Mouse (Mus musculus): ENCODE results near the gene Olfr839-ps1. TPM values are rescaled to one million over a fixed set of nuclear protein-coding genes. Genes with fewer than 3 reads are reported as not detected.

Olfr839-ps1 gene
- polyA plus RNA-seq (2012; rRNA removed), result not detected in 2 replicates

DNA sequence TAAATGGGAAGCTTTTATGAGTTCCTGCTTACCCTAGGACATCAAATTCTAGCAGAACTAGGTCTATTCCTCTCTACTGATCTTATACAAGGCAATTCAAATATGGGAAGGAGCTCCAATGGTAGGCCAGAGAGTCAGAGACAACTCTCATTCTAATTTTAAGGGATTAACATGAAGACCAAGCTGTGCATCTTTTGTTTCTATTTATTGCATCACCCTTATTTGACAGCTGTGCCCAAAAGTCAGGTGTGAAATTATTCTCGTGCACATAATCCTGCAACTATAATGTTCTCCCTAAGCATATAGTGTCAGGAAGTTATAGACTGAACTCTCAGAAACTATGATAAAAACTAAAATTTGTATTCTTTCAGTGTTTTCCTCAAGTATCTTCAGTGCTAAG, at the start of gene Olfr839-ps1:
Olfr839-ps1 (minus strand) TSS at position 101 of the 400 bp plus-strand sequence.
- DNase-seq (ENCODE audit: low read depth), result no peak
- no peak for TF ChIP-seq POLR2A (IDR thresholded peaks at IDR 0.05; ENCODE audit: borderline replicate concordance, extremely low read depth, insufficient read depth, insufficient read length, poor library complexity, severe bottlenecking)
- no peak for TF ChIP-seq CTCF (IDR thresholded peaks at IDR 0.05; ENCODE audit: borderline replicate concordance, extremely low read depth, insufficient read depth, insufficient read length)

- TF ChIP-seq CTCF (IDR thresholded peaks at IDR 0.05; ENCODE audit: borderline replicate concordance, extremely low read depth, insufficient read depth, insufficient read length) (no peak), POLR2A (IDR thresholded peaks at IDR 0.05; ENCODE audit: borderline replicate concordance, extremely low read depth, insufficient read depth, insufficient read length, poor library complexity, severe bottlenecking) (no peak)
- no peak for DNase-seq (ENCODE audit: low read depth)
Measured at GRCm38 (mm10) chr9:19136017-19136416, 41.1 kb downstream of the Olfr839-ps1 start, which contains the start of gene Olfr837. Gene Olfr837, plus strand, starts transcription at chr9:19136317.

- DNase-seq (ENCODE audit: low read depth), result no peak
- TF ChIP-seq POLR2A (IDR thresholded peaks at IDR 0.05; ENCODE audit: borderline replicate concordance, extremely low read depth, insufficient read depth, insufficient read length, poor library complexity, severe bottlenecking) (no peak), CTCF (IDR thresholded peaks at IDR 0.05; ENCODE audit: borderline replicate concordance, extremely low read depth, insufficient read depth, insufficient read length) (no peak)
Measured at GRCm38 (mm10) chr9:19120082-19120481, 57.0 kb downstream of the Olfr839-ps1 start, which contains the start of gene Olfr836. Gene Olfr836, plus strand, starts transcription at chr9:19120382.

Other genes starting within 250 kb of the Olfr839-ps1 start
- not detected in 2 replicates for gene Olfr832, start 240.2 kb downstream of the Olfr839-ps1 start, polyA plus RNA-seq (2012; rRNA removed)
- not detected in 2 replicates for gene Olfr834, start 189.3 kb downstream of the Olfr839-ps1 start, polyA plus RNA-seq (2012; rRNA removed)
- not detected in 2 replicates for gene Olfr835, start 144.6 kb downstream of the Olfr839-ps1 start, polyA plus RNA-seq (2012; rRNA removed)
- not detected in 2 replicates for gene Olfr836, start 56.9 kb downstream of the Olfr839-ps1 start, polyA plus RNA-seq (2012; rRNA removed)
- gene Olfr837, start 41.0 kb downstream of the Olfr839-ps1 start, polyA plus RNA-seq (2012; rRNA removed), result not detected in 2 replicates
- gene Olfr843, start 74.7 kb upstream of the Olfr839-ps1 start, polyA plus RNA-seq (2012; rRNA removed), result not detected in 2 replicates
- gene Olfr844, start 139.0 kb upstream of the Olfr839-ps1 start, polyA plus RNA-seq (2012; rRNA removed), result not detected in 2 replicates
- not detected in 2 replicates for gene Olfr845, start 159.1 kb upstream of the Olfr839-ps1 start, polyA plus RNA-seq (2012; rRNA removed)
- gene Olfr846, start 186.7 kb upstream of the Olfr839-ps1 start, polyA plus RNA-seq (2012; rRNA removed), result not detected in 2 replicates
- not detected in 2 replicates for gene Olfr847, start 201.4 kb upstream of the Olfr839-ps1 start, polyA plus RNA-seq (2012; rRNA removed)

Data from brain, embryonic 14.5 days (tissue).